Mouse (Mus musculus) liver, postnatal 0 days (tissue): ENCODE data around the gene Ppp2r2c.

ENCODE experiments used
- CTCF ChIP-seq: sonication (generic); IDR thresholded peaks from 2 replicates; pipeline ENCODE4 v1.5.1; 2016; ENCODE audit warnings: antibody characterized with exemption, low read depth
- EP300 ChIP-seq: IDR thresholded peaks from 2 replicates; pipeline ENCODE4 v1.6.1; 2016; ENCODE audit warnings: antibody characterized with exemption, low read depth, mild to moderate bottlenecking

GRCm38 (mm10) chr5:36905216-36905615 lies 36.9 kb downstream of the Ppp2r2c start:
- no peak for TF ChIP-seq CTCF
- TF ChIP-seq EP300 = no peak
